Mouse (Mus musculus): ENCODE results near the gene Zrsr1. TPM values are rescaled to one million over a fixed set of nuclear protein-coding genes. Genes with fewer than 3 reads are reported as not detected.

Zrsr1 gene
- 25.0 and 31.7 TPM in 2 replicates for polyA plus RNA-seq (2012; ENCODE audit: insufficient read depth, insufficient read length, missing spikeins)

DNA sequence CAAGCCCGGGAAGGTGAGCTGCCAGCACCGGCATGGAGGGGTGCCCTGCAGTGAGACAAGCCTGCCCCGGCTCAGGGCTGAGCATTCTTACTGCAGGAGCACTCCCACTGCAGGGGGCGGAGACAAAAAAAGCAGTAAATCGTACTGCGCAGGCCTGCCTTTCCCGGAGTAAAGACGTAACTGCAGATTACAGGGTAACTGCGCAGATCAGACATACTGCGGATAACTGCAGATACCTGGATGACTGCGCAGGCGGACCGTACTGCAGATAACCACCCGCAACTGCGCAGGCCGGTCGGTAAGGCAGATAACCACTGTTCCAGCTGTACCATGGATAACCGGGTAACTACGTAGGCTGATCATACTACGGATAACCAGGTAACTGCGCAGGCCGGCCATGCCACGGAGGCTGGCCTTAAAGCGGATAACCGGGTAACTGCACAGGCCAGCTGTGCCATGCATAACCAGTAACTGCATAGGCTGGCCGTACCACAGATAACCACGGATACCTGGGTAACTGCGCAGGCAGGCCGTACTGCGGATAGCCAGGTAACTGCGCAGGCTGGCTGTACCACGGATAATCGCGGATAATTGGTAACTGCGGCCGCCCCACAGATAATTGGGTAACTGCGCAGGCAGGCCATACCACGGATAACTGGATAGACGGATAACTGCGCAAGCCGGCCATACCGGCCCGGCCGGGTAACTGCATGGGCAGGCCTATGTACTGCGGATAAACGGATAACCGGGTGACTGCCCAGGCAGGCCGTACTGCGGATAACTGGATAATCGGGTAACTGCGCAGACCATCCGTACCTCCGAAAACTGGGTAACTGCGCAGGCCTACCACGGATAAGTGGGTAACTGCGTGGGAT, at the start of gene Zrsr1:
Zrsr1 (plus strand) TSS at position 171 of the 875 bp plus-strand sequence.
- no peak for TF ChIP-seq POLR2A (IDR thresholded peaks at IDR 0.05; ENCODE audit: borderline replicate concordance, low read depth, low read length)
- H3K27ac ChIP-seq (ENCODE audit: insufficient read depth, low read depth, low read length): peak within 1 kb of the TSS; percentile 95
- H3K4me1 ChIP-seq (ENCODE audit: control insufficient read depth, insufficient read depth, low read length): 0 out of 2 replicates have a peak, but pooled peaks cover 4% of the 10 kb centered on the region
- H3K4me3 ChIP-seq (ENCODE audit: insufficient read depth, low read length): peak within 1 kb of the TSS; percentile 62

DNA sequence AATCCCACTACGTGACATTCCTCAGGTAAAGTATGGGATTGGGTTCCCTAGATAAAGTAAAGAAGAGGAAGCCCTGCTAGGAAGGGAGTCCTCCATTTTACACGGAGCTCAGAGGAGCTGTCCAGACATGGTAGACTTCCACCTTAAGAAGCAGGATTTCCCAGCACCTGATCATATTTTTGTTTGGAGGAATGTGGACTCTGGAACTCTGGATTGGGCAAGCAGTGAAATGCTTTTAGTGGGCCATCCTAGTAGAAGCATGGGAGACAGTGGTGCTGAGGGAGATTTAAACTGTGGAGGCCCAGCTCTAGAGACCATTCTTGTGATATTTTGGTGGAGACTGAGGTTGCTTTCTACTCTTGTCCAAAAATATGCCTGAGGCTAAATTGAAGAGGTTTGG, 49.3 kb upstream of the Zrsr1 start:
- Histone ChIP-seq H3K4me3 (ENCODE audit: insufficient read depth, low read length) (no peak overlapping the region), H3K27ac (ENCODE audit: insufficient read depth, low read depth, low read length) (no peak overlapping the region), H3K4me1 (ENCODE audit: control insufficient read depth, insufficient read depth, low read length) (peaks cover 11% of the 10 kb centered on the region)
- TF ChIP-seq POLR2A (IDR thresholded peaks at IDR 0.05; ENCODE audit: borderline replicate concordance, low read depth, low read length) (no peak), CTCF (IDR thresholded peaks at IDR 0.05; ENCODE audit: low read depth, low read length) (no peak)

DNA sequence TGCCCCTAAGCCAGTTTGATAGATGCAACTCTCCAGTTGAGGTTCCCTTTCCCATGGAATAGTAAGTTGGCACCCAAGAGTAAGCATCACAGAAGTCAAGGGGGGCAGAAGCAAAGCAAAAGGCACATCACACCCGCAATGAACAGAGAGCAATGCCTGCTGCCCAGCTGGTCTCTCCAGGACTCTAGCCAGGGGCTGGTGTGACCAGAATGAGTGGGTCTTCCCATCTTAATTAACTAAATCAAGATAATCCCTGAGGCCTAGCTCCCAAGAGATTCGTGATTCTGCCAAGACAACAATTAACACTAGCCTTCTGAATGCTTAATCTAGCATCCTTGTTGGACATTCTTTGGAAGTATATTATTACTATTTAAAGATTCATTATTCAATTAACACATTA, 48.2 kb upstream of the Zrsr1 start:
- Histone ChIP-seq H3K4me3 (ENCODE audit: insufficient read depth, low read length) (no peak overlapping the region), H3K4me1 (ENCODE audit: control insufficient read depth, insufficient read depth, low read length) (peaks cover 19% of the 10 kb centered on the region), H3K27ac (ENCODE audit: insufficient read depth, low read depth, low read length) (no peak overlapping the region)
- no peak for TF ChIP-seq POLR2A (IDR thresholded peaks at IDR 0.05; ENCODE audit: borderline replicate concordance, low read depth, low read length)
- TF ChIP-seq CTCF (IDR thresholded peaks at IDR 0.05; ENCODE audit: low read depth, low read length): no peak

DNA sequence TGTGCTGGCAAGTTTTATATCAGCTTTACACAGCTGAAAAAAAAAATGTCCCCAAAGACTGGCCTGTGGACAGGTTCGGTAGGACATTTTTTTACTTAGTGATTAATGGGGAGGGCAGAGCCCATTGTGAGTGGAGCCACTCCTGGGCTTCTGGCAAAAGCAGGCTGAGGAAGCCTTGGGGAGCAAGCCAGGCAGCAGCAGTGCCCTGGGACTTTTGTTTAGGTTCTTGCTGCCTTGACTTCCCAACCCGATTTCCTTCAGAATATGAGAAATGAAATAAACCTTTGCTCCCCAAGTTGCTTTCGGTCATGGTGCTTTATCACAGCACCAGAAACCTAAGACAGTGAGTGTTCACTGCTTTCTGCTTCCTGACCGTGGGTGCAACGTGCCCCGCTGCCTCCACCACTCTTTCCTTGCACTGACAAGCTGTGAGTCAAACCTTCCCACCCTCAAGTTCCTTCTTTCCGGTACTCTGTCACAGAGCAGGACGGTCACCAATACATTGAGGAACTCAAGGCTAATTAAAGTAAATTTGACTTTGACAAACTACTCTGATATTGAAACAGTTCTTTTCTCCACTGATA, 43.1 kb upstream of the Zrsr1 start:
- H3K4me1 ChIP-seq (ENCODE audit: control insufficient read depth, insufficient read depth, low read length): peaks cover 26% of the 10 kb centered on the region
- peak overlapping the region; percentile 20 for H3K4me3 ChIP-seq (ENCODE audit: insufficient read depth, low read length)
- H3K27ac ChIP-seq (ENCODE audit: insufficient read depth, low read depth, low read length): peak overlapping the region; percentile 36
- no peak for TF ChIP-seq POLR2A (IDR thresholded peaks at IDR 0.05; ENCODE audit: borderline replicate concordance, low read depth, low read length)
- TF ChIP-seq CTCF (IDR thresholded peaks at IDR 0.05; ENCODE audit: low read depth, low read length): no peak

DNA sequence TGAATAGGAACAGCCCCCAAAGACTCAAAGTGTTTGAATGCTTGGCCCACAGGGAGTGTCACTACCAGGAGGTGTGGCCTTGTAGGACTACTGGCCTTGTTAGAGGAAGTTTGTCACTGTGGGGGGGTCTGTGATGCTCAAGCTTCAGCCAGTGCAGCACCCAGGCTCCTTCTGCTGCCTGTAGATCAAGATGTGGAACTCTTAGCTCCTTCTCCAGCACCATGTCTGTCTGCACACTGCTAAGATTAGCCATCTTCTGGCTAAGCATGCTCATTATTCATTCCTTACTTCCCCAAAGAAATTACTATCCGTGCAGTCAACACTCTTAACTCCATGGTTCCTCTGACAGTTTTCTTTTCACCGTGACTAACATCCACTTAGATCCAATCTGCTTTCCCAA, 41.7 kb upstream of the Zrsr1 start:
- no peak overlapping the region for H3K27ac ChIP-seq (ENCODE audit: insufficient read depth, low read depth, low read length)
- TF ChIP-seq POLR2A (IDR thresholded peaks at IDR 0.05; ENCODE audit: borderline replicate concordance, low read depth, low read length) (no peak), CTCF (IDR thresholded peaks at IDR 0.05; ENCODE audit: low read depth, low read length) (no peak)
- no peak overlapping the region for H3K4me3 ChIP-seq (ENCODE audit: insufficient read depth, low read length)
- peaks cover 26% of the 10 kb centered on the region for H3K4me1 ChIP-seq (ENCODE audit: control insufficient read depth, insufficient read depth, low read length)

DNA sequence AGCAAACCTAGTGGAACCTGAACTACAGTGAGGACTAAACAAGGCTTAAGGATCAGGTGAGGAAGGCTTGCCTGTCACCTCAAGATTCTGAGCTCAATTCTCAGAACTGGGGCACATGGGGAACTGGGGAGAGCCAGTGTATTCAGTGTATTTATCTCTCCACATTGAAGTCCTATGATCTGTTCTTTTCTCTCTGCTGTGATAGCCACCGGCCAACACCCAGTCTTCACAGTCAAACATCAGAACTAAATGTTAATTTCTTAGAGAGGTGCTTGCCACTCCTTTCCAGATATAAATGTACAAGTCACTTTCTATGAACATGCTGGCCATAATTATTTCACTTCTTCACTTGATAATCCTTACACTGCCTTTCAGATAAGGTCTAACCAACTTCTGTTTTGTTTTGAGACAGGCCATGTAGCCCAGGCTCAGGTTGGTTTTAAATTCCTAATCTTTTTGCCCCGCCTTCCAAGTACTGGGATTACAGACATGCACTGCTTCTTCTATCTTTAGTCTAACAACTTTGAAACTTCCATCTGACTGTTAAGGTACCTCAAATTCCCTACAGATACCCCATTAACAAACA, 40.4 kb upstream of the Zrsr1 start:
- no peak for TF ChIP-seq CTCF (IDR thresholded peaks at IDR 0.05; ENCODE audit: low read depth, low read length)
- no peak for TF ChIP-seq POLR2A (IDR thresholded peaks at IDR 0.05; ENCODE audit: borderline replicate concordance, low read depth, low read length)
- no peak overlapping the region for H3K4me3 ChIP-seq (ENCODE audit: insufficient read depth, low read length)
- peaks cover 26% of the 10 kb centered on the region for H3K4me1 ChIP-seq (ENCODE audit: control insufficient read depth, insufficient read depth, low read length)
- H3K27ac ChIP-seq (ENCODE audit: insufficient read depth, low read depth, low read length): no peak overlapping the region

DNA sequence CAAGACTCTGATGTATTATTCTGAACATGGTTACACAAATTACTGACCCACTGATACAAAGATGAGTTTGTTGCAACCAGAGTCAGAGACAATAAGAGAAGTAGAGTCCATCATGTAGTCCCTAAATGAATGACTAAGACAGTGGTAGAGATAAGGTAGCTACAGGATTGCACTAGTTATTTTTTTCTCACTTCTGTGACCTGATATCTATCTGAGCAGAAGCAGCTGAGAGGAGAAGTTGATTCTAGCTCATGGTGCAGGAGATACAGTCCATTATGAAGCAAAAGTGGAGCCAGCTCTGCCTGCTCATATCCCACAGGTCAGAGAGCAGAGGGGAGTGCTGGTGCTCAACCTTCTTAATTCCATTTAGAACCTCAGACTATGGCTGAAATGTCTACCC, 39.6 kb upstream of the Zrsr1 start:
- TF ChIP-seq CTCF (IDR thresholded peaks at IDR 0.05; ENCODE audit: low read depth, low read length): no peak
- TF ChIP-seq POLR2A (IDR thresholded peaks at IDR 0.05; ENCODE audit: borderline replicate concordance, low read depth, low read length): no peak
- H3K27ac ChIP-seq (ENCODE audit: insufficient read depth, low read depth, low read length): no peak overlapping the region
- peaks cover 28% of the 10 kb centered on the region for H3K4me1 ChIP-seq (ENCODE audit: control insufficient read depth, insufficient read depth, low read length)

DNA sequence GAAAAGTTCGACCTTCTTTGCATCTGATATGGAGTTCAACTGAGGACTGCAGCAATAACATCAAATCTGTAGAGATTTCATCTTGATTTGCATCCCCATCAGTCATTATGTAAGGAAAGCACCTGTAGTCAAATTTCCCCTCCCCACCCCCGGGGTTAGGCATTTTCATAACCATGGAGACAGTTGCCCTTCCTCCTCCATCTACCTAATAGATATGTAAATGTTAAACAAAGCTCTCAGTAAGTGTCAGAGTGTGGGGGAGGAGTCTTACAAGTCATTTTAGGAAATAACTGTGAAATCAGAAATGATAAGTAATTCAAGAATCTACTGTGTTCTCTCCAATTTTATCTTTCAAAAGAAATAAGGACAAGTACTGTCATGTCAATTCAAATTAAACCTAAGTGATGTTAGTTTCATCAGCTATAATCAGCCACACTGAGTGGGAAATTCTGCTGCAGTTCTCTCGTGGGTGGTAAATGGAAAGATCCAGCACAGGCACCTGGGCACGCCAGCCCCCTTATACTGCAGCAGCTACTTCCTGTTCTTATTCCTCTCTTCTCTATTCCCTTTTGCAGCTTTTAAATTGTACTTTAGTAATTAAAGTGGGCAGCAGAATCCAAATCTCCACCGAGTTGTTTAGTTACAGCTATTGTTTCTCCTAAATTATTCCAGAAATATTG, 35.2 kb upstream of the Zrsr1 start:
- TF ChIP-seq CTCF (IDR thresholded peaks at IDR 0.05; ENCODE audit: low read depth, low read length) (no peak), POLR2A (IDR thresholded peaks at IDR 0.05; ENCODE audit: borderline replicate concordance, low read depth, low read length) (no peak)
- H3K4me1 ChIP-seq (ENCODE audit: control insufficient read depth, insufficient read depth, low read length): peaks cover 5% of the 10 kb centered on the region
- H3K4me3 ChIP-seq (ENCODE audit: insufficient read depth, low read length): no peak overlapping the region
- no peak overlapping the region for H3K27ac ChIP-seq (ENCODE audit: insufficient read depth, low read depth, low read length)

More for the DNA sequence above, 39.6 kb upstream of the Zrsr1 start:
- H3K4me3 ChIP-seq (ENCODE audit: insufficient read depth, low read length): no peak overlapping the region

DNA sequence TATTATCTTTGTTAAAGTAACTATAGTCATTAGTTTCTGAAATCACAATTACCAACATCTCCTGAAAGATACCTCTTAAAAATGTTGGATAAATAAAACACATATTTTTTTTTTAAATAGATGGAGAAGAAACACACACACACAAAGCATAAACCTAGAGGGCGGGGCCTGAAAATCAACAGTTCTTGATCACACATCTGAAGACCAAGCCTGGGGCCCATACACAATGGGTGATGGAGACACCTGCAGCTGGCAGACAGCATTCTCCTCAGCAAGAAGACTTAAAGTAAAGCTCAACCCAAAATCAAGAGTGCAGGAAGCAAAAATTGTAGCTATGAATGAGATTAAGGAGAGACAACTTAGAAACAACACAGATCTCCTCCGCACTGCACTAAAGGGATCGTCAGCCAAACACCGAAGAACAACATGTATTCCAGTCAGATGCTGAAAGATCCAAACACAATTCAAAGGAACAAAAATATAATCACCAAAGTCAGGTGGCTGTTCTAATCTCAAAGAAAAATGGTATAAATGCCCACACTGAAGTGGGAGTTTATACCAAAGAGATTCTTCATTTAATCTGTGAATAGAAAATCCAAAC, 34.0 kb upstream of the Zrsr1 start:
- TF ChIP-seq POLR2A (IDR thresholded peaks at IDR 0.05; ENCODE audit: borderline replicate concordance, low read depth, low read length) (no peak), CTCF (IDR thresholded peaks at IDR 0.05; ENCODE audit: low read depth, low read length) (no peak)
- Histone ChIP-seq H3K27ac (ENCODE audit: insufficient read depth, low read depth, low read length) (no peak overlapping the region), H3K4me3 (ENCODE audit: insufficient read depth, low read length) (no peak overlapping the region), H3K4me1 (ENCODE audit: control insufficient read depth, insufficient read depth, low read length) (peaks cover 5% of the 10 kb centered on the region)
